Mouse (Mus musculus): ENCODE data around the gene Hectd3.

Hectd3 gene

DNA sequence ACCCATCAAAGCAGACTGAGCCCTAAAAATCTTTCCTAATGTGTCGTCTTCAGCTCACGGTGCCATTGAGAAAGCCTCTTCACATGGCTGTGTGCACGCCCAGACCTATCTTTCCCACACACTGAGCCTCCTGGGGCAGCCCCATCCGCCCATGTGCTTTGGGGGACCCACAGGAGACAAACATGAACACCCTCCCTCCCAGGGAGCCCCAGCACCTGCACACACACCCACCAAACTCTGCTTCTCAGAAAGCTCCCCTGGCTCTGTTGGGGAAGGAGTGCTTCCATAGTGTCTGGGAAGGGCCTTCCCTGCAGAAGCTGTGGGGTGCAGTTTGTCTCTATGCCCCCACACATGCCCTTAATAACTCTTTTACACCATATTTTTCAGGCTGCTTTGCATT is 9.5 kb downstream of the Hectd3 start:
- POLR2A ChIA-PET = interaction anchor here in 3 of 4 experiments (0.5 to 7.9 kb wide), 15 partner anchors 9 to 197 kb away, joined by 3 to 61 read pairs (median 10); partner anchors contain the start of genes Eif2b3 (in 2 of the 3), Hectd3 (in 2 of the 3), Urod (in 2 of the 3) and Btbd19 (in 1 of the 3)
- CTCF ChIA-PET = interaction anchor here in 3 of 4 experiments (1.1 to 1.5 kb wide), 4 partner anchors 9 to 117 kb away, joined by 3 to 6 read pairs (median 4); partner anchors contain the start of gene Hectd3 (in 1 of the 3)

GRCm38 (mm10) chr4:117005611-117006400 is 10.7 kb downstream of the Hectd3 start:
- POLR2A ChIA-PET = interaction anchor here (0.5 to 7.9 kb wide), 23 partner anchors 9 to 186 kb away, joined by 3 to 61 read pairs (median 4); partner anchors contain the start of genes Hectd3 (in 4 of the 4), Eif2b3 (in 2 of the 4), Plk3 (in 2 of the 4) and Urod (in 2 of the 4)
- CTCF ChIA-PET = interaction anchor here in 3 of 4 experiments (0.9 to 2.4 kb wide), 11 partner anchors 9 to 134 kb away, joined by 3 to 10 read pairs (median 4); partner anchors contain the start of genes Hectd3 (in 2 of the 3) and Ptch2 (in 1 of the 3)

DNA sequence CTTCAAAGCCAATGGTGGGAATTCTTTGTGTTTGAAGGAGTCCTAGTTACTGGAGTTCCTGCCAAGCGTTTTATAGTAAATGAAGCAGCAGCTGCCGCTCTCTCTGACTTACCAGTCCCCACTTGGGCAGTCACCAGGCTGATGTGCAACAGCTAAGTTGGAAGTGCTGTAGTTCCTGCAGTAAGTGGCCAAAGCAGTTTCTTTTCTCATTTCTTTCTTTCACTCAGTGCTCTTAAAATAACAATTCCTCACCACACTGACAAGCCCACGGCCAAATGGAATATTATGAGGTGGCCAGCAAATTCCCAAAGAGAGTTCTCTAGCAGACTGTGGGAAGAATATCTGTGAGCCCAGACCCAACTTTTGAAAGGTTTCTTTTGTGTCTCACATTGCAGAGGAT is 11.9 kb downstream of the Hectd3 start:
- CTCF ChIA-PET = interaction anchor here in 3 of 4 experiments (0.6 to 2.4 kb wide), 6 partner anchors 10 to 984 kb away, joined by 4 to 10 read pairs (median 6); partner anchors contain the start of gene Ptch2 (in 1 of the 3)

GRCm38 (mm10) chr4:117010231-117010630 is 15.1 kb downstream of the Hectd3 start:
- ChIA-PET CTCF (interaction anchor here in 3 of 4 experiments (0.6 to 3.0 kb wide), 3 partner anchors 7 to 60 kb away, joined by 3 to 13 read pairs (median 3); no protein-coding TSS in a partner anchor), POLR2A (interaction anchor here in 2 of 4 experiments (0.5 to 1.3 kb wide), 4 partner anchors 9 to 192 kb away, joined by 3 to 4 read pairs (median 3); partner anchors contain the start of gene Eif2b3 (in 1 of the 2))

More for the DNA sequence above, 11.9 kb downstream of the Hectd3 start:
- POLR2A ChIA-PET = interaction anchor here (0.7 to 7.9 kb wide), 12 partner anchors 11 to 401 kb away, joined by 3 to 61 read pairs (median 5); partner anchors contain the start of genes Hectd3 (in 4 of the 4), Eif2b3 (in 2 of the 4), Urod (in 2 of the 4) and Plk3 (in 1 of the 4)

DNA sequence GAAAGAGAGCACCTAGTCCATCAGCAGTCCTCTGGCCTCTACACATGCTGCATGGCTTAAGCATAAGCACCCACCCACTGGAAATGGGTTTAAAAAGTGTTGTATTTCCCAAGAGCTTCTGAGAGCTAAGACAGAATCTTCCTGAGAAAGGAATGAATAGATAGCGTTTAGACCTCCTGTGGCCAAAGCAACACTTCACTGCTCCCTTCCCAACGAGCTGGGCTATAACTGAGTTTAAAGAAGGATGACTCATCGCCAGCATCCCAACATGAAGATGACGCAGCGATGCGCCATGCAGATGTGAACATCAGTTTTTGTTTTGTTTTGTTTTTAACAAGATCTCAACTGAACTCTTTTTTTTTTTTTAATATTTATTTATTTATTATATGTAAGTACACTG is 18.5 kb downstream of the Hectd3 start:
- POLR2A ChIA-PET = interaction anchor here (0.6 to 3.0 kb wide), 11 partner anchors 9 to 201 kb away, joined by 3 to 14 read pairs (median 3); partner anchors contain the start of gene Plk3 (in 1 of the 4)
- CTCF ChIA-PET = interaction anchor here in 2 of 4 experiments (0.6 to 1.6 kb wide), 6 partner anchors 9 to 186 kb away, joined by 3 to 5 read pairs (median 4); no protein-coding TSS in a partner anchor

GRCm38 (mm10) chr4:117014901-117015415 is 19.8 kb downstream of the Hectd3 start:
- CTCF ChIA-PET = interaction anchor here in 3 of 4 experiments (0.7 to 1.0 kb wide), 6 partner anchors 9 to 114 kb away, joined by 3 read pairs; partner anchors contain the start of gene Hectd3 (in 1 of the 3)
- POLR2A ChIA-PET = interaction anchor here in 2 of 4 experiments (0.9 to 3.0 kb wide), 6 partner anchors 9 to 175 kb away, joined by 3 to 14 read pairs (median 4); partner anchors contain the start of genes Hectd3 (in 1 of the 2), Kif2c (in 1 of the 2) and Plk3 (in 1 of the 2)

DNA sequence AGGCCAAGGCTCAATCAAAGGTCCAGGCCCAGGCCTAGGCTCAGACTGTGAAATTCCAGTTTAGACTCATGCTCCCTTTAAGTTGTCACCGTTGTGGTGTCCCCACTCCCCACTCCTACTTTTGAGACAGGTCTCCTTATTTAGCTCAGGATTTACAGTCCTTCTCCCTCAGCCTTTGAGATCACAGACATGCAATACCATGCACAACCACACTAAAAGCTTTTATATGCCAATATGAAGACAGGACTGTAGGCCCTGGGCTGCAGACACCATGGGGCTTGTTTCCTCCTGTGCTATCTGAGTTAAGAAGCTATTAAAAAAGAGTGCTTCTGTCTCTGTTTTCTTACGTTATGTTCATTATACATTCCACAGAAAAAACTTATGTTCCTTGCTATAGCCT is 22.6 kb downstream of the Hectd3 start:
- POLR2A ChIA-PET = interaction anchor here (0.6 to 8.0 kb wide), 18 partner anchors 9 to 393 kb away, joined by 3 to 61 read pairs (median 4); partner anchors contain the start of genes Hectd3 (in 2 of the 4), Plk3 (in 1 of the 4), Rps8 (in 1 of the 4) and Urod (in 1 of the 4)
- CTCF ChIA-PET = interaction anchor here in 3 of 4 experiments (0.9 to 3.2 kb wide), 10 partner anchors 8 to 128 kb away, joined by 3 to 14 read pairs (median 5); partner anchors contain the start of gene Hectd3 (in 2 of the 3)

GRCm38 (mm10) chr4:117018327-117018726 is 23.2 kb downstream of the Hectd3 start:
- POLR2A ChIA-PET = interaction anchor here (0.6 to 8.0 kb wide), 27 partner anchors 10 to 1086 kb away, joined by 3 to 61 read pairs (median 4); partner anchors contain the start of genes Hectd3 (in 2 of the 4), Plk3 (in 1 of the 4), Rps8 (in 1 of the 4) and Urod (in 1 of the 4)
- CTCF ChIA-PET = interaction anchor here in 3 of 4 experiments (0.9 to 3.2 kb wide), 9 partner anchors 9 to 102 kb away, joined by 3 to 14 read pairs (median 5); partner anchors contain the start of gene Hectd3 (in 2 of the 3)

GRCm38 (mm10) chr4:117019206-117020134 is 24.4 kb downstream of the Hectd3 start, which contains the start of gene Eif2b3:
Gene Eif2b3, plus strand, starts transcription at chr4:117019402.
- ChIA-PET CTCF (interaction anchor here (0.6 to 3.2 kb wide), 8 partner anchors 17 to 209 kb away, joined by 3 to 14 read pairs (median 6); partner anchors contain the start of gene Ptch2 (in 1 of the 4)), POLR2A (interaction anchor here in 3 of 4 experiments (0.5 to 8.0 kb wide), 39 partner anchors 9 to 1087 kb away, joined by 3 to 61 read pairs (median 4); partner anchors contain the start of genes Hectd3 (in 3 of the 3), Plk3 (in 2 of the 3), Btbd19 (in 1 of the 3) and Ccdc163 (in 1 of the 3))

DNA sequence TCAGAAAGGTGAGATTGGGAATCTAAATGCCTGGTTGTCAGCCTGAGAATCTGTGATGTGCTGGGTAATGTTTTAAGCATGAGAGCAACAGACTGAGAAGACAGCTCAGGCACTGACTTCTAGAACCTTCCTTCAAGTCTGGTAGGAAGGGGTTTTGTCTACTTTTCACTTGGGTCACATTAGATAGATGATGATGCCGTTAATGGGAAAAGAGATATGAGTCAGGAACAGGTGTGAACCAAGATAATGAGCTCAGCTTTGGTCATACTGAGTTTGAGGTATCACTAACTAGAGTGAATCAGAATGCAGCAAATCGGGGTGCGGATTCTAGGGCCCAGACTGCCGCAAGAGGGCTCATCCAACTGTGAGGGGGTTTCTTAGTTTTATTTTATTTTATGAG is 28.4 kb downstream of the Hectd3 start:
- ChIA-PET POLR2A (interaction anchor here (0.5 to 8.0 kb wide), 6 partner anchors 9 to 238 kb away, joined by 3 to 61 read pairs (median 8); no protein-coding TSS in a partner anchor), CTCF (interaction anchor here in 2 of 4 experiments (1.1 to 2.9 kb wide), 3 partner anchors 10 to 21 kb away, joined by 3 to 8 read pairs (median 3); no protein-coding TSS in a partner anchor)

- ChIA-PET POLR2A (interaction anchor here in 1 of 4 experiments (0.6 to 1.2 kb wide), 3 partner anchors 37 to 122 kb away, joined by 3 read pairs; partner anchors contain the start of gene Urod), CTCF (interaction anchor here in 1 of 4 experiments (0.8 kb wide), 1 partner anchor 8 kb away, joined by 3 read pairs; no protein-coding TSS in a partner anchor)
These were observed 36.0 kb downstream of the Hectd3 start for GRCm38 (mm10) chr4:117031105-117031504.

DNA sequence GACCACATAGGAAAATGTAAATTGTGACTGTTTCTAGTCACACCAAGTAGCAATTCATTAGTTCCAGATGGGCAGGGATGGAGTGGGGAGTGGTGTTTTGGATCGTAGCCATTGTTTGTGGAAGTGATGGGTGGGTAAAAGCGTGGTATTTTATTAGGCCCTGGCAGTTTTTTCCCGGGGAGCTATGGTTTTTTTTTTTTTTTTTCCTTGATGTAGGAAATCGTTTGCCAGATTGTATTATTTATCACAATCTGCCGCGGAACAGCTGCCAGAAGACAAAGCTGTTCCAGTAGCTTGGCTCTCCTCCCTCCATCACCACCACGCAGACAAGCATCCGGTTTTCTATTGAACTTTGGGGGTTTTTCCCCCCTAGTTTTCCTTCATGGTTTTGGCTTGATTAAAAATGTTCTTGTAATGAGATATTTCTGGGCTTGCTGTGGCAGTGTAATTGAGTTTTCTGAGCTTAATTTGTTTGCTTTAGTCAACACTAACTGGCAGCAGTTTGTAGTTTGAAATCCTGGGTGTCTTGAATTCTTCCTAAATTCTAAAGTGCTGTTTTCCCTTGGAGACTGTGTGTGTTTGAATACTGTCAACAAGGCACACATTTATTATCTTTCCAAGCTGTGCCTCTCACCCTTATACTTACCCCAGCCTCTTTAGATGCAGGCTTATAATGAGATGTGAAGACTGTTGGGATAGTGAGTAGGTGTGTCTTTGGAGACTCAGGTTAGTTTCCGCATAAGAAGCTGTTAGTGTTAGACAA is 45.0 kb downstream of the Hectd3 start:
- POLR2A ChIA-PET = interaction anchor here in 3 of 4 experiments (0.6 to 3.0 kb wide), 13 partner anchors 12 to 121 kb away, joined by 3 to 11 read pairs (median 3); partner anchors contain the start of genes Eif2b3 (in 1 of the 3) and Tctex1d4 (in 1 of the 3)
- CTCF ChIA-PET = interaction anchor here (0.6 to 1.5 kb wide), 11 partner anchors 9 to 294 kb away, joined by 3 to 13 read pairs (median 4); partner anchors contain the start of genes Armh1 (in 1 of the 4), Eif2b3 (in 1 of the 4) and Tmem53 (in 1 of the 4)

DNA sequence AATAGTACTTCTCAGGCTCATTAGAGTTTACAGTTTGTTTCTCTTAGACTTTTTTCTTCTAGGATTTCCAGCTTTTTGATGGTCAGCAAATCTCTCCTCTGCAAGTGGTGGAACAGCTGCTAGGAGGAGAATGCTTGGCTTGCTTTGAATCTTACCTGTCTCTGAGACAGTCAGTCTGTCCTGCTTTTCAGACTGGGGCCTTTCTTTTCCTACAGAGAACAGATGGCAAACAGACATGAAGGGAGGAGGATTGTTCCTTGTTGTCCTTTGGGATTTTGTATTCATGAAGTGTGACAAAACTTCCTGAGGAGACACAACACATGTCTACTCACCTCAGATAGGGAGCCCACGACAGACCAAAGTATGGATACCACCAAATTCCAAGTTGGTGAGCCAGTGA is 45.7 kb downstream of the Hectd3 start:
- POLR2A ChIA-PET = interaction anchor here in 3 of 4 experiments (0.7 to 3.0 kb wide), 8 partner anchors 16 to 119 kb away, joined by 3 to 11 read pairs (median 3); partner anchors contain the start of genes Eif2b3 (in 1 of the 3) and Urod (in 1 of the 3)
- CTCF ChIA-PET = interaction anchor here in 1 of 4 experiments (1.3 kb wide), 1 partner anchor 39 kb away, joined by 3 read pairs; no protein-coding TSS in a partner anchor

GRCm38 (mm10) chr4:117041283-117041721 is 46.2 kb downstream of the Hectd3 start:
- POLR2A ChIA-PET = interaction anchor here in 3 of 4 experiments (0.6 to 3.0 kb wide), 9 partner anchors 15 to 357 kb away, joined by 3 to 11 read pairs (median 3); partner anchors contain the start of genes Eif2b3 (in 1 of the 3), Rps8 (in 1 of the 3) and Urod (in 1 of the 3)
- CTCF ChIA-PET = no interaction called here

DNA sequence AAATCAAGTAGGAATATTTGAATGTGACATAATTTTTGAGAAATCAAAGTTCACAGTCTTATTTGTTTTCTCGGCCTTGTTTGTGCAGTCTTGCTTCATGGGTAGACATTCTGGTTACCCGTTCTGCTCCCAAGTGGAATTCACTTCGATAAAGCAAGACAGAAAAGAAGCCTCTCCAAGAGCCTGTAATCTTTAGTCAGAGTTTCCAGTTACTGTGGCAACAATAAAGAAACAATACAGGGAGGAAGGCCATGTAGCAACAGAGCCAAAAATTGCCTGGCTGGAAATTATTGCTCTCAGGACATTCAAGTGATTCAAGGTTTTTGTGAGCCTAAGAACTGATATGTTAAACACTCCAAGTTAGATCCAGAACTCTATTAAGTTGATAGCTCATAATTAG is 53.7 kb downstream of the Hectd3 start:
- POLR2A ChIA-PET = interaction anchor here in 1 of 4 experiments (0.7 to 1.6 kb wide), 4 partner anchors 10 to 46 kb away, joined by 3 to 4 read pairs (median 3); partner anchors contain the start of gene Eif2b3
- CTCF ChIA-PET = interaction anchor here in 1 of 4 experiments (1.3 kb wide), 1 partner anchor 13 kb away, joined by 3 read pairs; no protein-coding TSS in a partner anchor
